Mouse (Mus musculus) mouse trophoblast stem cell (cell line): ENCODE measurements around the gene Fam122a.

ENCODE experiments used
- in situ Hi-C, 2 experiments: fragments of 300-500 bp; cut with MseI, MboI; formaldehyde crosslinking; loops; 2 replicates in 1 of 2; 3 replicates in 1 of 2; pipeline ENCODE4 v1.15.1; 2025

Fam122a gene

GRCm38 (mm10) chr19:24476929-24477882, at the start of gene Fam122a:
Gene Fam122a (minus strand): TSS chr19:24477356.
- in situ Hi-C loops, result no loop called here

- in situ Hi-C loops, result no loop called here
These were observed 46.5 kb upstream of the Fam122a start for GRCm38 (mm10) chr19:24523476-24524313.

- in situ Hi-C loops, result no loop called here
These were observed 44.8 kb upstream of the Fam122a start for GRCm38 (mm10) chr19:24521997-24522396.

GRCm38 (mm10) chr19:24521146-24521545, 44.0 kb upstream of the Fam122a start:
- in situ Hi-C loops, result no loop called here

GRCm38 (mm10) chr19:24519732-24520409, 42.7 kb upstream of the Fam122a start:
- in situ Hi-C loops, result no loop called here

- in situ Hi-C loops, result no loop called here
These were observed 41.2 kb upstream of the Fam122a start for GRCm38 (mm10) chr19:24518384-24518783.

GRCm38 (mm10) chr19:24517057-24517456, 39.9 kb upstream of the Fam122a start:
- in situ Hi-C loops, result no loop called here

- in situ Hi-C loops, result no loop called here
These were observed 38.8 kb upstream of the Fam122a start for GRCm38 (mm10) chr19:24515941-24516340.

GRCm38 (mm10) chr19:24514661-24515642, 37.8 kb upstream of the Fam122a start:
- in situ Hi-C loops, result no loop called here

GRCm38 (mm10) chr19:24513105-24513843, 36.1 kb upstream of the Fam122a start:
- in situ Hi-C loops, result no loop called here

GRCm38 (mm10) chr19:24511939-24512338, 34.8 kb upstream of the Fam122a start:
- in situ Hi-C loops, result no loop called here

GRCm38 (mm10) chr19:24509391-24509790, 32.2 kb upstream of the Fam122a start:
- in situ Hi-C loops, result no loop called here

- in situ Hi-C loops, result no loop called here
These were observed 31.1 kb upstream of the Fam122a start for GRCm38 (mm10) chr19:24508087-24508767.

- in situ Hi-C loops, result no loop called here
These were observed 25.7 kb upstream of the Fam122a start for GRCm38 (mm10) chr19:24502736-24503421.

GRCm38 (mm10) chr19:24501525-24501924, 24.4 kb upstream of the Fam122a start:
- in situ Hi-C loops, result no loop called here

GRCm38 (mm10) chr19:24500431-24500830, 23.3 kb upstream of the Fam122a start:
- in situ Hi-C loops, result no loop called here

- in situ Hi-C loops, result no loop called here
These were observed 22.1 kb upstream of the Fam122a start for GRCm38 (mm10) chr19:24499291-24499690.

- in situ Hi-C loops, result no loop called here
These were observed 16.7 kb upstream of the Fam122a start for GRCm38 (mm10) chr19:24493887-24494286.

GRCm38 (mm10) chr19:24491824-24492223, 14.7 kb upstream of the Fam122a start:
- in situ Hi-C loops, result no loop called here
